Mouse (Mus musculus): ENCODE results near the gene Hyal1. TPM values are rescaled to one million over a fixed set of nuclear protein-coding genes. Genes with fewer than 3 reads are reported as not detected.
A peak's percentile ranks its signal among the peaks of the same experiment; 100 is the strongest.

Hyal1 gene
- polyA plus RNA-seq (2015; fragmentation: Nextera tagmentation; extraction: Ambion mirVana), result 5.9 and 7.4 TPM in 2 replicates

- H3K4me1 ChIP-seq (replicated peaks), result peaks cover 36% of the 10 kb centered on the region
- peak within 1 kb of the TSS; percentile 67 for H3K4me2 ChIP-seq (replicated peaks)
- H3K9me3 ChIP-seq, result no peaks in the 10 kb centered on the region
- WGBS, result 18% methylated on average over 16 of the region's 16 CpGs
- peak within 1 kb of the TSS; percentile 36 for H3K4me3 ChIP-seq (replicated peaks)
- ATAC-seq, result peak; percentile 74
- peaks cover 17% of the 10 kb centered on the region for H3K36me3 ChIP-seq
- peak within 1 kb of the TSS; percentile 50 for H3K9ac ChIP-seq
- peak within 1 kb of the TSS; percentile 59 for H3K27ac ChIP-seq
- H3K27me3 ChIP-seq (replicated peaks), result no peaks in the 10 kb centered on the region
Measured at GRCm38 (mm10) chr9:107576357-107577107, at the start of gene Hyal1. Hyal1 (plus strand) TSS chr9:107576927.

GRCm38 (mm10) chr9:107533791-107534407 lies 42.8 kb upstream of the Hyal1 start, which contains the start of gene Tmem115:
Tmem115 (plus strand) TSS chr9:107533945.
- Histone ChIP-seq H3K4me1 (replicated peaks) (peaks cover 21% of the 10 kb centered on the region), H3K9me3 (no peaks in the 10 kb centered on the region), H3K4me2 (replicated peaks) (peak within 1 kb of the TSS; percentile 92), H3K27ac (peak within 1 kb of the TSS; percentile 79), H3K27me3 (replicated peaks) (no peaks in the 10 kb centered on the region), H3K9ac (peak within 1 kb of the TSS; percentile 79), H3K4me3 (replicated peaks) (peak within 1 kb of the TSS; percentile 76), H3K36me3 (peaks cover 10% of the 10 kb centered on the region; the same call in 1 of the 2 replicates)
- under 1% methylated on average over 48 of the region's 48 CpGs for WGBS
- peak; percentile 98 for ATAC-seq

GRCm38 (mm10) chr9:107534408-107535202 lies 42.1 kb upstream of the Hyal1 start:
- Histone ChIP-seq H3K4me3 (replicated peaks) (peak overlapping the region; percentile 76), H3K9me3 (no peaks in the 10 kb centered on the region), H3K27me3 (replicated peaks) (no peaks in the 10 kb centered on the region), H3K4me1 (replicated peaks) (peaks cover 21% of the 10 kb centered on the region), H3K4me2 (replicated peaks) (peak overlapping the region; percentile 92), H3K36me3 (peaks cover 10% of the 10 kb centered on the region; the same call in 1 of the 2 replicates), H3K9ac (peak overlapping the region; percentile 79), H3K27ac (peak overlapping the region; percentile 79)
- ATAC-seq, result peak; percentile 3
- WGBS, result under 1% methylated on average over 40 of the region's 40 CpGs

- Histone ChIP-seq H3K4me2 (replicated peaks) (no peak overlapping the region), H3K4me3 (replicated peaks) (no peak overlapping the region), H3K9me3 (no peaks in the 10 kb centered on the region), H3K27ac (no peak overlapping the region), H3K9ac (no peak overlapping the region), H3K36me3 (peaks cover 14% of the 10 kb centered on the region; the same call in 1 of the 2 replicates), H3K27me3 (replicated peaks) (no peaks in the 10 kb centered on the region), H3K4me1 (replicated peaks) (peaks cover 37% of the 10 kb centered on the region)
- 93% methylated on average over 7 of the region's 7 CpGs for WGBS
- no peak for ATAC-seq
Measured at GRCm38 (mm10) chr9:107538231-107538630, 38.5 kb upstream of the Hyal1 start.

- no peak overlapping the region for H3K9ac ChIP-seq
- H3K27me3 ChIP-seq (replicated peaks), result no peaks in the 10 kb centered on the region
- WGBS, result 89% methylated on average over 3 of the region's 3 CpGs
- no peak overlapping the region for H3K4me3 ChIP-seq (replicated peaks)
- no peaks in the 10 kb centered on the region for H3K9me3 ChIP-seq
- H3K4me1 ChIP-seq (replicated peaks), result peaks cover 37% of the 10 kb centered on the region
- H3K36me3 ChIP-seq, result peaks cover 14% of the 10 kb centered on the region; the same call in 1 of the 2 replicates
- no peak overlapping the region for H3K27ac ChIP-seq
- no peak for ATAC-seq
- H3K4me2 ChIP-seq (replicated peaks), result no peak overlapping the region
Measured at GRCm38 (mm10) chr9:107538711-107539110, 38.0 kb upstream of the Hyal1 start.

- Histone ChIP-seq H3K4me3 (replicated peaks) (no peak overlapping the region), H3K36me3 (peaks cover 18% of the 10 kb centered on the region; the same call in 1 of the 2 replicates), H3K27me3 (replicated peaks) (no peaks in the 10 kb centered on the region), H3K27ac (no peak overlapping the region), H3K9me3 (no peaks in the 10 kb centered on the region), H3K4me2 (replicated peaks) (no peak overlapping the region), H3K9ac (no peak overlapping the region), H3K4me1 (replicated peaks) (peaks cover 37% of the 10 kb centered on the region)
- ATAC-seq, result no peak
- 93% methylated on average over 8 of the region's 8 CpGs for WGBS
Measured at GRCm38 (mm10) chr9:107539940-107540339, 36.8 kb upstream of the Hyal1 start.

- H3K4me2 ChIP-seq (replicated peaks), result peak overlapping the region; percentile 83; the same call in 1 of the 2 replicates
- 73% methylated on average over 4 of the region's 4 CpGs for WGBS
- ATAC-seq, result no peak
- no peak overlapping the region for H3K4me3 ChIP-seq (replicated peaks)
- H3K27me3 ChIP-seq (replicated peaks), result no peaks in the 10 kb centered on the region
- H3K9me3 ChIP-seq, result no peaks in the 10 kb centered on the region
- H3K36me3 ChIP-seq, result peaks cover 18% of the 10 kb centered on the region; the same call in 1 of the 2 replicates
- H3K4me1 ChIP-seq (replicated peaks), result peaks cover 37% of the 10 kb centered on the region
- H3K27ac ChIP-seq, result no peak overlapping the region
- no peak overlapping the region for H3K9ac ChIP-seq
Measured at GRCm38 (mm10) chr9:107540420-107540819, 36.3 kb upstream of the Hyal1 start.

- ATAC-seq, result no peak
- peak overlapping the region; percentile 59; the same call in 1 of the 2 replicates for H3K4me3 ChIP-seq (replicated peaks)
- H3K9ac ChIP-seq, result no peak overlapping the region
- peaks cover 18% of the 10 kb centered on the region; the same call in 1 of the 2 replicates for H3K36me3 ChIP-seq
- H3K27ac ChIP-seq, result peak overlapping the region; percentile 13; the same call in 1 of the 2 replicates
- H3K4me1 ChIP-seq (replicated peaks), result peaks cover 31% of the 10 kb centered on the region
- H3K9me3 ChIP-seq, result no peaks in the 10 kb centered on the region
- H3K27me3 ChIP-seq (replicated peaks), result no peaks in the 10 kb centered on the region
- 30% methylated on average over 10 of the region's 10 CpGs for WGBS
- peak overlapping the region; percentile 83 for H3K4me2 ChIP-seq (replicated peaks)
Measured at GRCm38 (mm10) chr9:107541005-107541404, 35.7 kb upstream of the Hyal1 start.

- peaks cover 18% of the 10 kb centered on the region; the same call in 1 of the 2 replicates for H3K36me3 ChIP-seq
- H3K27ac ChIP-seq, result peak within 1 kb of the TSS; percentile 48; the same call in 1 of the 2 replicates
- H3K9ac ChIP-seq, result peak within 1 kb of the TSS; percentile 61
- peak within 1 kb of the TSS; percentile 59 for H3K4me3 ChIP-seq (replicated peaks)
- peak within 1 kb of the TSS; percentile 83 for H3K4me2 ChIP-seq (replicated peaks)
- H3K9me3 ChIP-seq, result no peaks in the 10 kb centered on the region
- peak; percentile 93 for ATAC-seq
- no peaks in the 10 kb centered on the region for H3K27me3 ChIP-seq (replicated peaks)
- WGBS, result under 1% methylated on average over 46 of the region's 46 CpGs
- peaks cover 29% of the 10 kb centered on the region for H3K4me1 ChIP-seq (replicated peaks)
Measured at GRCm38 (mm10) chr9:107541474-107542351, 35.0 kb upstream of the Hyal1 start, which contains the start of the genes Cyb561d2 and Nprl2. Cyb561d2 (minus strand) TSS chr9:107542193. Nprl2 (plus strand) TSS chr9:107542226.

- no peaks in the 10 kb centered on the region for H3K27me3 ChIP-seq (replicated peaks)
- no peaks in the 10 kb centered on the region for H3K9me3 ChIP-seq
- H3K4me1 ChIP-seq (replicated peaks), result peaks cover 28% of the 10 kb centered on the region
- peak overlapping the region; percentile 59 for H3K4me3 ChIP-seq (replicated peaks)
- H3K36me3 ChIP-seq, result peaks cover 18% of the 10 kb centered on the region; the same call in 1 of the 2 replicates
- H3K27ac ChIP-seq, result 0 out of 2 replicates have a peak overlapping the region, but pooled peaks have one; percentile 48
- peak; percentile 27 for ATAC-seq
- under 1% methylated on average over 11 of the region's 11 CpGs for WGBS
- H3K4me2 ChIP-seq (replicated peaks), result peak overlapping the region; percentile 83
- H3K9ac ChIP-seq, result peak overlapping the region; percentile 61
Measured at GRCm38 (mm10) chr9:107542352-107542686, 34.4 kb upstream of the Hyal1 start.

- H3K4me2 ChIP-seq (replicated peaks), result peak overlapping the region; percentile 83
- peaks cover 28% of the 10 kb centered on the region for H3K4me1 ChIP-seq (replicated peaks)
- peak overlapping the region; percentile 59 for H3K4me3 ChIP-seq (replicated peaks)
- ATAC-seq, result no peak
- peaks cover 16% of the 10 kb centered on the region; the same call in 1 of the 2 replicates for H3K36me3 ChIP-seq
- H3K27me3 ChIP-seq (replicated peaks), result no peaks in the 10 kb centered on the region
- H3K9ac ChIP-seq, result no peak overlapping the region
- WGBS, result 44% methylated on average over 8 of the region's 8 CpGs
- no peak overlapping the region for H3K27ac ChIP-seq
- H3K9me3 ChIP-seq, result no peaks in the 10 kb centered on the region
Measured at GRCm38 (mm10) chr9:107542721-107543120, 34.0 kb upstream of the Hyal1 start.
